Mouse (Mus musculus) cerebellum, adult 2 months (tissue): ENCODE data around the gene Rab7.

Experiments
- CTCF ChIP-seq: fragments of 200-500 bp; IDR thresholded peaks from 2 replicates; pipeline ENCODE4 v1.5.1; 2011; ENCODE audit warnings: low read depth, mild to moderate bottlenecking, control low read depth, low read length, moderate library complexity, borderline replicate concordance; ENCODE audit not compliant: insufficient read depth
- POLR2A ChIP-seq: fragments of 200-500 bp; IDR thresholded peaks from 2 replicates; pipeline ENCODE4 v1.6.1; 2011; ENCODE audit warnings: low read length, control low read depth, borderline replicate concordance; ENCODE audit not compliant: insufficient read depth

- TF ChIP-seq CTCF (no peak), POLR2A (no peak)
These were observed 15.5 kb upstream of the Rab7 start for GRCm38 (mm10) chr6:88060602-88061001.
